Mouse (Mus musculus) lung, adult 2 months (tissue): Measurements from ENCODE around the gene Erc2. TPM values are rescaled to one million over a fixed set of nuclear protein-coding genes. Genes with fewer than 3 reads are reported as not detected.

Experiments
- DNase-seq: peaks from one replicate; pipeline ENCODE4 v3.0.0; 2022
- H3K4me1 ChIP-seq: fragments of 200-500 bp; 2 replicates; pipeline ENCODE4 v1.6.1; 2011; ENCODE audit warnings: low read length; ENCODE audit not compliant: control insufficient read depth, insufficient read depth
- H3K4me3 ChIP-seq: fragments of 200-500 bp; replicated peaks from 2 replicates; pipeline ENCODE3; 2011; ENCODE audit warnings: low read depth, mild to moderate bottlenecking, control low read depth, low read length; ENCODE audit errors: extremely low read depth
- CTCF ChIP-seq: fragments of 200-500 bp; IDR thresholded peaks from 2 replicates; pipeline ENCODE4 v1.5.1; 2011; ENCODE audit warnings: mild to moderate bottlenecking, low read length, control low read depth; ENCODE audit not compliant: insufficient read depth
- POLR2A ChIP-seq: fragments of 200-500 bp; IDR thresholded peaks from 2 replicates; pipeline ENCODE4 v1.6.1; 2011; ENCODE audit warnings: low read depth, mild to moderate bottlenecking, control low read depth, low read length, borderline replicate concordance; ENCODE audit errors: extremely low read depth
- WGBS: fragments of 180-500 bp; shearing (Covaris S2); methylation state at CpG from one replicate; pipeline ENCODE4 v1.1.7; 2018; 5-methylcytosine and 5-hydroxymethylcytosine counted together
- polyA plus RNA-seq: library from polyadenylated mRNA; depleted of rRNA; stranded (reverse); fragments of >200 nt; gene quantifications from 2 replicates; pipeline ENCODE4 v1.2.3, GENCODE M21; 2012

The Erc2 gene
- polyA plus RNA-seq, 1 experiment, result 1.3 TPM

DNA sequence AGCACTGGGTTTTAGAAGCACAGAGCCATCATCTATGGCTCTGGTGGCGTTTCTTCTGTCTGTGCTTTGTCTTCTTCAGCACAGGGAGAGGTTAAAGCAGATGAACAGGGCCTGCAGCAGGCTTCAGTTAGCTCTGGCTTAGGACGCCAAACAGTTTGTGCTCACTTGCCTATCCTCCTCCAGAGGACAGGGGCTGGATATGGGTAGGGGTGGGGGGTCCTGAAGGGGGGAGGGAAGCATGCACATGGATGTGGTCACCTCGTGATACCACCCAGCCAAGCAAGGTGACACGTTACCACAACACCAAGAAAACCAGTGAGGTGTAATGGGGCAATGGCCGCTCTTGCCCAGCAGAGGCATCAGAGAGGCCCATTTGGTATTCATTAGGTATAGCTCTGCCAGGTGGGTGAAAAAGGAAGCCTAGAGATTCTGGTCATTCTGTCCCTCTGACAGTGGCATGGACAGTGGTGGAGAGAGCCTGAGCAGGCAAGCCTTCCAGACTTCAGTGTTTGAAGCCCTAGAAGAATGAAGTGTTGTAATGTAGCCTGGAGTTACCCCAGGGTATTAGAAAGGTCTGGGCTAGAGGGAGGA lies 543.5 kb downstream of the Erc2 start:
- Histone ChIP-seq H3K4me3 (no peak overlapping the region), H3K4me1 (peaks cover 6% of the 10 kb centered on the region)
- WGBS, result 82% methylated on average over 5 of the region's 5 CpGs
- TF ChIP-seq POLR2A (no peak), CTCF (no peak)
- no peak for DNase-seq

DNA sequence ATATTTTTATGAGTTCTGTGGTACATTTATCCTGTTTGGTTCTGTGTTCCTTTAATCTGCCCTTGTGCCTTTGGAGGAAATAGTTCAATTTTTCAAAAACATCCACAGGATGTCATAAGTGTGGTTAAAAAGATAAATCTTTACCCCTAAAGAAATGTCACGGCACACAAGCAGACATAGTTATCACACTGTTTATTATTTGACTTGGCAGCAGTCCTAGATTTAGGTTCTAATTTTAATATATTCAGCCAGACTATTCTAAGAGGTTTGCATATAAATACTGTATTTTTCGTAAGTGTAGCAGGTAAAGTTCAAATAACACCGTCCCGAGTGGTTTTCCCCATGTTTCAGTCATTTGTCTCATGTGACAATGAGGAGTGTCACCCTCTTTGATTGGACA lies 548.5 kb downstream of the Erc2 start:
- Histone ChIP-seq H3K4me1 (no peaks in the 10 kb centered on the region), H3K4me3 (no peak overlapping the region)
- WGBS, result 51% methylated on average over 4 of the region's 4 CpGs
- no peak for DNase-seq
- no peak for TF ChIP-seq CTCF
- no peak for TF ChIP-seq POLR2A

DNA sequence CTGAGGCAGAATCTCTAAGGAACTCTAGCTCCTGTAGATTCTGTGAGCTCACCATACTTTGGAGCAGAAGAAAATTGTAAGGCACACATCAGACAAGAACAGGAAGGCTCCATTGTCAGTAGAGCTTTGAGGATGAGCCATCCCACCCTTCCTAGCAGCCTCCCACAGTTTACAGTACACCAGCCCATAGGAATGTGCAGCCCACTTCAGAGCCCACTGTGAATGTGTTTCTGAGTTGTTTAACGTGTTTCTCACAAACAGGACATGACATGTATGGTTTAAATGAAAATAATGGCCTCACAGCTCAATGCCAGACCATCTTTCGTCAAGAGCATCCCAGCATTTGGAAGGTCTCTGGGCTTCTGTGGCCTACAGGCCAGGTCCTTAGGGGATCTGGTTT lies 549.1 kb downstream of the Erc2 start:
- DNase-seq, result no peak
- Histone ChIP-seq H3K4me1 (no peaks in the 10 kb centered on the region), H3K4me3 (no peak overlapping the region)
- TF ChIP-seq CTCF (no peak), POLR2A (no peak)
- 55% methylated on average over 2 of the region's 2 CpGs for WGBS

DNA sequence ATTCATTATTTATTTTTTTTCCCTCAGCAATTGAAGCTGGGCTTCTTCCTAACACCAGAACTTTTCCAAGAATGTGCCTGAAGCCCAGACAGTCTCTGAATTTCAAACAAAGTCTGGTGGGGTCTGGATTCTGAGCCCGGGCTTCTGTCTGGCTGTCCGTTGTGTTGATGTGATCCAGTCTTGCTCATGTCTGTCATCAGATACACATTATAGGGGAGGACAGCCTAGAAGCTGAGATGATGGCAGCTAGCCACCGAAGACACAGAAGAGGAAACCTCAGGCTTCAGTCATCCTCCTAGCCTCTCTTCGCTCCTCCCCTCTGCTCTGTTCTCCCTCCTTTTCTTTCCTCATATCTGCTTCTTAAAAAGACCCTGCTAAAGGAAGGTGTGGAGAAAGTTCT lies 551.5 kb downstream of the Erc2 start:
- WGBS, result 74% methylated on average over 4 of the region's 4 CpGs
- Histone ChIP-seq H3K4me3 (no peak overlapping the region), H3K4me1 (no peaks in the 10 kb centered on the region)
- TF ChIP-seq POLR2A, result no peak
- no peak for TF ChIP-seq CTCF
- no peak for DNase-seq

DNA sequence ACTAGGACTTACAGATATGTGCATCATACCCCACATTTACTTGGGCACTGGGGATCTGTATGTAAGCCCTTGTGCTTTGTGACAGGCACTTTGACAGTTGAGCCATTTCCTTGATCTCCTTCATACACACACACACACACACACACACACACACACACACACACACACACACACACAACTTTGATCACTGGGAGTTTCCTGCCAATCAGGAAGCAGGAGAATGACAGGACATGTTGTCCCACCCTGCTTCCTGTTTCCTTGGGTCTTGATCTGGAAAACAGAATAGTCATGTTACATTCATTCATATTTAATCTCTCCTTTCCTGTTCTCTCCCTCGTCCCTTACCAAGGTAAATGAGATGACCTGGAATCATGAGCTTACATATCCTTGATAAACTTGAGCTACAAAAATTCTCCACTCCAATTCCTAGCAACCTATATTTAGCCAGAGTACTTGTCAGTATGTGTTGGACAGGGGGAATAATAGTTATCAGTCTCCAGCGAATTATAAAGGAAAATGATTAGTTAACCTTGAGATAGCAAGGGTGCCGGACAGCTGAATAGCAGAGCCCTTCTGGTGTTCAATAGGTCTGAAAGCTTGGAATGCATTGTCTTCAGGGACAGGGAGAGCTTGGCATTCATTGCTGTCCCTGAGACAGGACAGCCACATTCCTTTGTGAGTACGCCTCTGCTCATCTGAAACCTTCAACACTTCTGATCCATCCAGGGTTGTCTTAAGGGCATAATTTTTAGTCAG lies 559.0 kb downstream of the Erc2 start:
- Histone ChIP-seq H3K4me3 (no peak overlapping the region), H3K4me1 (peaks cover 2% of the 10 kb centered on the region)
- WGBS, result 44% methylated on average over 4 of the region's 4 CpGs
- no peak for TF ChIP-seq POLR2A
- TF ChIP-seq CTCF, result no peak
- no peak for DNase-seq

DNA sequence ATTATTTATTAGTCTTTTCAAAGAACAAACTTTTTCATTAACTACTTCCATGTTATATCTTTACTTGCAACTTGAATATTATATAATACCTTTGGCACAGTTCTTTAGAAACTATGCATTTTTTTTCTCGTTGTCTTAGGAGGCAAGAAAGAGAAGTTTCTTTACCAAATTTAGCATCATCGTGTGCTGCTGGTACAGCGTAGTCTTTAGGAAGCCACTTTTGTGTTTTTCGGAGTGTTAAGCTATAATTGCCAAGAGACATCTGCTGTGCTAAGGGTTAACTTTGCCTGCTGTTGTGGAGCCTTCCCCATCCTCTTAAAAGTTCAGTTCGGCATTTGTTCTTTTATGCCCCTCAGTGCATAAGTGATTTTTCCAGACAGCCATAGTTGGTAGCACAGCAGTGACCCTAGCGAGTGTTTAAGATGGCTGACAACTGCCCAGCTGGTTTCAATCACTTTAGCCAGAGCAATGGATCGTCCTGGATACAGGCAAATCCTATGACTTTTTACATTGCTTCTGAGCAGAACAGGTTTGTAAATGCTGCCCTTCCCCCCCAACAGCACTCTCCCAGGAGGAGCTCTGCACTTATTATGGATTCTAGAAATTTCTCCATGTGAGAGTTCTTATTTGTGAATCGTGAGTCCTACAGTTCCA lies 570.6 kb downstream of the Erc2 start:
- WGBS, result 68% methylated on average over 8 of the region's 8 CpGs
- TF ChIP-seq POLR2A (no peak), CTCF (no peak)
- H3K4me1 ChIP-seq, result no peaks in the 10 kb centered on the region
- no peak for DNase-seq
- H3K4me3 ChIP-seq, result no peak overlapping the region

DNA sequence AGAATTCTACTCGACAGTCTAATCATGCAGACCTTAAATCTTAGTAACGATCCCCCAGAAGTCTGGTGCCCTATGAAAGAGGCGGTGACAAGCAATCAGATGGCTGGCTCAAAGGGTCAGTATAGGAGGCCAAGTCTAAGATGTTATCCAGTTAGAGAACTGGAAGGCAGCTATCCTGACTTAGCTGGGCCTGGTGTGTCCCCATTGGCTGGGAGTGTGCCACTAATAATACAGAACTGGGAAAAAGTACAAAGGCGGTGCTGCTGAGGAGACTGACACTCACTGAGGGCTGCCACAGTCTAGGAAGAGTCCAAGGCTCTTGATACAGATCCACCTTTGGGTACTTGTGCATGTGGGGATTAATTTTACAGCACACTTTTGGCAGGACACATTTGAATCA lies 581.6 kb downstream of the Erc2 start:
- TF ChIP-seq CTCF, result no peak
- TF ChIP-seq POLR2A, result no peak
- no peak for DNase-seq
- H3K4me1 ChIP-seq, result no peaks in the 10 kb centered on the region
- 74% methylated on average over 4 of the region's 4 CpGs for WGBS
- H3K4me3 ChIP-seq, result no peak overlapping the region

DNA sequence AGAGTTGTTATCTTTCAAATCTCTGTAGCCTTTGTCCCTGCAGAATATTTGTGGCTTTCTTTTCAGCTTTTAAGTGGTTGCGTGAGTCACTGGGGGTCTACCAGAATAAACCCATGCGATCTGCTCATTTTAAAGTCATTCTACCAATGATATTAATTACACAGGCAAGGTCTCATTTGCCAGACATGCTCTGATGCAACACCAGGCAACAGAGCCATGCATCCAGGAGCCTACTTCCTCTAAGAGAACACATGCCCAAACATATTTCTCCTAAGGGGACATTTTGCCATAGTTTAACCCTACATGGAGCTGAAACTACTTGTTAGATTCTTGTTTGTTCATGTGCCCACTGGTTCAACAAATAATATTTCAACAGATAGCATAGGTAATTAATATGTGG lies 584.1 kb downstream of the Erc2 start:
- no peaks in the 10 kb centered on the region for H3K4me1 ChIP-seq
- 91% methylated on average over 2 of the region's 2 CpGs for WGBS
- no peak for TF ChIP-seq CTCF
- TF ChIP-seq POLR2A, result no peak
- DNase-seq, result no peak
- no peak overlapping the region for H3K4me3 ChIP-seq

DNA sequence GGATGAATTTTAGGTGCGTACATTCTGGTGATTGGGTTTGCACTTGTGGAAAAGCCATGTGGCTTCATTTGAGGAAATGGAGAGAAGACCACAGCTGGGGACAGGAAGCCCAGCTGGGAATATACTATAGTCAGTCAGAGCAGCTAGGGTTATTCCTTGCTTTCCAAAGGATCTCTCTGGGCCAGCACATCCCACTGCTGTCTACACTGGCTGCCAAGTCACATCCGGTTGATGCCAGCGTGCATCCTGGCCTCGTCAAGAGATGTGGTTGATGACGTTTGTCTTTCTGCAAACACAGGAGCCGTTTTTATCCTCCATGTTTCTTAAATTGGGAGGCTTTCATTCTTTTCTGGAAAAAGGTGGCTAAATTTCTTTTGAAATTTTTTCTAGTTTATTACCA lies 603.3 kb downstream of the Erc2 start:
- DNase-seq, result no peak
- 74% methylated on average over 6 of the region's 6 CpGs for WGBS
- Histone ChIP-seq H3K4me1 (no peaks in the 10 kb centered on the region), H3K4me3 (no peak overlapping the region)
- no peak for TF ChIP-seq POLR2A
- TF ChIP-seq CTCF, result no peak

DNA sequence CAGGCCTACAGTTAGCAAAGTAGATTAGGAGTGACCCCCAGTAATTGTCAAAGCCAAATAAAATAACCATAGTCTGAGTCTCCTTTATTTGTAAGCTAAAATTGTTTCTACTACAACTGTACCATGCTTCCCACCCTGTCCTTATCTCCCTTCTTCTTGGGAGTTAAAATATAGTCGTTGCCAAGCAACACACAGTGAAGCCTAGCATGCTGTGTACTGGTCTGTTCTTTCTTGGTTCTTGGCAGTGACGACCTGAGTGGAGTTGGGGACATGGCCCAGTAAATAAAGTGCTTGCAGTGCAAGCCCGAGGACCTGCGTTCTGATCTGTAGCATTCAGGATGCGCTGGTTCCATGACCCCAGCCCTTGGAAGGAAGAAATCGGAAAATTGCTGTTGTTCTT lies 608.3 kb downstream of the Erc2 start:
- TF ChIP-seq POLR2A, result no peak
- no peak for TF ChIP-seq CTCF
- DNase-seq, result no peak
- no peaks in the 10 kb centered on the region for H3K4me1 ChIP-seq
- WGBS, result 65% methylated on average over 6 of the region's 6 CpGs
- no peak overlapping the region for H3K4me3 ChIP-seq
